Mouse (Mus musculus) MEL (cell line): Measurements from ENCODE around the gene Blcap. TPM values are rescaled to one million over a fixed set of nuclear protein-coding genes. Genes with fewer than 3 reads are reported as not detected.

ENCODE experiments used
- DNase-seq: peaks from one replicate; pipeline ENCODE4 v3.0.0; 2011; ENCODE audit warnings: low read depth, low spot score
- H3K27ac ChIP-seq: 2 replicates; pipeline ENCODE4 v1.5.1; 2012; ENCODE audit warnings: low read depth, mild to moderate bottlenecking, control low read depth, low read length, moderate library complexity; ENCODE audit not compliant: control insufficient read depth
- H3K27me3 ChIP-seq, 2 experiments: fragments of 150-350 bp in 1 of 2; sonication (generic) in 1 of 2; 2 replicates each; pipeline ENCODE4 v1.6.1; 2012; ENCODE audit warnings: low read length in 2 of 2, mild to moderate bottlenecking in 2 of 2, improper control_type of control experiment in 1 of 2, moderate library complexity in 1 of 2; ENCODE audit not compliant: insufficient read depth in 2 of 2, control insufficient read depth in 1 of 2
- H3K36me3 ChIP-seq, 2 experiments: 2 replicates each; pipeline ENCODE4 v1.6.1; 2012 to 2014; ENCODE audit warnings: low read length in 2 of 2, improper control_type of control experiment in 1 of 2, inconsistent platforms in 1 of 2, mild to moderate bottlenecking in 1 of 2; ENCODE audit not compliant: insufficient read depth in 2 of 2, control insufficient read depth in 1 of 2
- H3K4me1 ChIP-seq, 2 experiments: fragments of 150-350 bp in 1 of 2; sonication (generic) in 1 of 2; 2 replicates each; pipeline ENCODE4 v1.6.1; 2012; ENCODE audit warnings: low read length in 2 of 2, improper control_type of control experiment in 1 of 2, mild to moderate bottlenecking in 1 of 2; ENCODE audit not compliant: insufficient read depth in 2 of 2, control insufficient read depth in 1 of 2
- H3K4me3 ChIP-seq, 2 experiments: fragments of 150-350 bp in 1 of 2; sonication (generic) in 1 of 2; 2 replicates each; pipeline ENCODE4 v1.5.1; 2012; ENCODE audit warnings: low read depth in 2 of 2, low read length in 2 of 2, mild to moderate bottlenecking in 2 of 2, moderate library complexity in 2 of 2, control low read depth in 1 of 2, improper control_type of control experiment in 1 of 2; ENCODE audit not compliant: control insufficient read depth in 1 of 2, insufficient read depth in 1 of 2
- H3K79me2 ChIP-seq: 2 replicates; pipeline ENCODE4 v1.6.1; 2012; ENCODE audit warnings: mild to moderate bottlenecking, low read length, moderate library complexity; ENCODE audit not compliant: control insufficient read depth, poor library complexity, insufficient read depth
- H3K9ac ChIP-seq: 2 replicates; pipeline ENCODE4 v1.6.1; 2012; ENCODE audit warnings: low read depth, mild to moderate bottlenecking, control low read depth, low read length, moderate library complexity; ENCODE audit not compliant: control insufficient read depth, poor library complexity, severe bottlenecking
- H3K9me3 ChIP-seq: fragments of 150-350 bp; sonication (generic); replicated peaks from 2 replicates; pipeline ENCODE4 v1.6.1; 2012; ENCODE audit warnings: mild to moderate bottlenecking, low read length, improper control_type of control experiment, moderate library complexity; ENCODE audit not compliant: insufficient read depth
- BHLHE40 ChIP-seq: IDR thresholded peaks from 2 replicates; pipeline ENCODE4 v1.6.1; 2012; ENCODE audit warnings: low read depth, mild to moderate bottlenecking, inconsistent platforms, low read length, improper control_type of control experiment, borderline replicate concordance
- CHD1 ChIP-seq: IDR thresholded peaks from 2 replicates; pipeline ENCODE4 v1.6.1; 2012; ENCODE audit warnings: low read depth, mild to moderate bottlenecking, inconsistent platforms, low read length, improper control_type of control experiment
- CTCF ChIP-seq, 3 experiments: IDR thresholded peaks in 2 of 3; conservative IDR thresholded peaks in 1 of 3; 2 replicates each; pipeline ENCODE4 v1.5.1; 2011 to 2012; ENCODE audit warnings: low read length in 3 of 3, low read depth in 2 of 3, mild to moderate bottlenecking in 2 of 3, improper control_type of control experiment in 1 of 3, inconsistent platforms in 1 of 3, mixed read lengths in 1 of 3, moderate library complexity in 1 of 3; ENCODE audit not compliant: control insufficient read depth in 1 of 3, insufficient read depth in 1 of 3, poor library complexity in 1 of 3, severe bottlenecking in 1 of 3
- GATA1 ChIP-seq: IDR thresholded peaks from 2 replicates; pipeline ENCODE4 v1.6.1; 2011; ENCODE audit warnings: low read depth, low read length, improper control_type of control experiment
- HCFC1 ChIP-seq: IDR thresholded peaks from 2 replicates; pipeline ENCODE4 v1.6.1; 2012; ENCODE audit warnings: low read depth, mild to moderate bottlenecking, inconsistent platforms, low read length, improper control_type of control experiment, moderate library complexity
- JUND ChIP-seq: IDR thresholded peaks from 2 replicates; pipeline ENCODE4 v1.6.1; 2011; ENCODE audit warnings: low read depth, mild to moderate bottlenecking, improper control_type of control experiment, low read length
- MAX ChIP-seq: IDR thresholded peaks from 2 replicates; pipeline ENCODE4 v1.6.1; 2011; ENCODE audit warnings: low read length, improper control_type of control experiment
- MAZ ChIP-seq: IDR thresholded peaks from 2 replicates; pipeline ENCODE4 v1.6.1; 2012; ENCODE audit warnings: low read depth, mild to moderate bottlenecking, inconsistent platforms, low read length, improper control_type of control experiment
- MEF2A ChIP-seq: IDR thresholded peaks from 2 replicates; pipeline ENCODE4 v1.6.1; 2014; ENCODE audit warnings: low read depth, mild to moderate bottlenecking, inconsistent platforms, low read length, improper control_type of control experiment; ENCODE audit not compliant: poor library complexity, insufficient replicate concordance, severe bottlenecking; ENCODE audit errors: extremely low read depth
- MYB ChIP-seq: IDR thresholded peaks from 2 replicates; pipeline ENCODE4 v1.6.1; 2011; ENCODE audit warnings: mild to moderate bottlenecking, low read depth, low read length, improper control_type of control experiment
- NELFE ChIP-seq: IDR thresholded peaks from 2 replicates; pipeline ENCODE4 v1.6.1; 2011; ENCODE audit warnings: low read depth, low read length, improper control_type of control experiment
- NRF1 ChIP-seq: IDR thresholded peaks from 2 replicates; pipeline ENCODE4 v1.6.1; 2014; ENCODE audit warnings: low read depth, mild to moderate bottlenecking, inconsistent platforms, low read length, improper control_type of control experiment, moderate library complexity; ENCODE audit not compliant: poor library complexity, insufficient read depth, severe bottlenecking
- RAD21 ChIP-seq: IDR thresholded peaks from 2 replicates; pipeline ENCODE4 v1.6.1; 2011; ENCODE audit warnings: mild to moderate bottlenecking, low read depth, low read length, improper control_type of control experiment
- RCOR1 ChIP-seq: IDR thresholded peaks from 2 replicates; pipeline ENCODE4 v1.6.1; 2012; ENCODE audit warnings: low read depth, mild to moderate bottlenecking, inconsistent platforms, low read length, improper control_type of control experiment
- SIN3A ChIP-seq: IDR thresholded peaks from 2 replicates; pipeline ENCODE4 v1.6.1; 2012; ENCODE audit warnings: low read length, improper control_type of control experiment, inconsistent platforms
- SMC3 ChIP-seq: IDR thresholded peaks from 2 replicates; pipeline ENCODE4 v1.6.1; 2011; ENCODE audit warnings: low read depth, low read length, improper control_type of control experiment
- UBTF ChIP-seq: IDR thresholded peaks from 2 replicates; pipeline ENCODE4 v1.6.1; 2012; ENCODE audit warnings: low read depth, mild to moderate bottlenecking, inconsistent platforms, low read length, improper control_type of control experiment, moderate library complexity, borderline replicate concordance; ENCODE audit not compliant: insufficient read depth
- ZC3H11A ChIP-seq: IDR thresholded peaks from 2 replicates; pipeline ENCODE4 v1.6.1; 2012; ENCODE audit warnings: low read depth, mild to moderate bottlenecking, inconsistent platforms, low read length, improper control_type of control experiment
- ZKSCAN1 ChIP-seq: IDR thresholded peaks from 2 replicates; pipeline ENCODE4 v1.6.1; 2012; ENCODE audit warnings: low read depth, mild to moderate bottlenecking, inconsistent platforms, low read length, improper control_type of control experiment, moderate library complexity
- polyA plus RNA-seq, 2 experiments: library from polyadenylated mRNA; stranded (reverse) in 1 of 2; unstranded in 1 of 2; fragments of >175 nt in 1 of 2; fragments of >200 nt in 1 of 2; gene quantifications; 2 replicates each; pipeline versions ENCODE4 v1.2.1 to v1.2.4; 2012; ENCODE audit warnings: low replicate concordance in 2 of 2, low read depth in 1 of 2; ENCODE audit not compliant: insufficient read length in 2 of 2, insufficient read depth in 1 of 2, missing spikeins in 1 of 2
- total RNA-seq: library from RNA; depleted of rRNA; stranded (reverse); fragments of 300-350 nt; gene quantifications from 2 replicates; pipeline ENCODE4 v1.2.3, GENCODE M21; 2012

Gene Blcap
- total and polyA plus RNA-seq, 3 experiments, result 11.6 to 19.1 TPM; not detected in 1

- no peak overlapping the region for H3K4me3 ChIP-seq
- DNase-seq, result peak; percentile 62
- H3K27ac ChIP-seq, result no peak overlapping the region
- H3K9me3 ChIP-seq, result no peaks in the 10 kb centered on the region
- H3K27me3 ChIP-seq, result peaks cover 0 to 5% of the 10 kb centered on the region in 2 experiments; a peak in 3 of 4 replicates
- no peaks in the 10 kb centered on the region for H3K36me3 ChIP-seq
- no peak overlapping the region for H3K9ac ChIP-seq
- TF ChIP-seq RAD21 (peak; percentile 93), SMC3 (peak; percentile 83), RCOR1 (no peak), CTCF (IDR thresholded peaks at IDR 0.05 in 2 of 3, conservative IDR thresholded peaks at IDR 0.05 in 1 of 3; ENCODE audit: control insufficient read depth in 1 of 3, insufficient read depth in 1 of 3, low read depth in 2 of 3, low read length in 3 of 3, poor library complexity in 1 of 3, severe bottlenecking in 1 of 3) (peak; percentile 91 to 99 (median 95)), ZC3H11A (peak; percentile 73)
- no peaks in the 10 kb centered on the region for H3K79me2 ChIP-seq
- H3K4me1 ChIP-seq, result no peaks in the 10 kb centered on the region
Observed at GRCm38 (mm10) chr2:157605025-157605675, 34.1 kb upstream of the Blcap start.

GRCm38 (mm10) chr2:157601435-157601839 lies 30.4 kb upstream of the Blcap start:
- TF ChIP-seq GATA1 (no peak), NRF1 (no peak), BHLHE40 (no peak), MAX (no peak), MYB (no peak), CTCF (IDR thresholded peaks at IDR 0.05 in 2 of 3, conservative IDR thresholded peaks at IDR 0.05 in 1 of 3; ENCODE audit: control insufficient read depth in 1 of 3, insufficient read depth in 1 of 3, low read depth in 2 of 3, low read length in 3 of 3, poor library complexity in 1 of 3, severe bottlenecking in 1 of 3) (no peak), MAZ (no peak), MEF2A (no peak), JUND (no peak), ZKSCAN1 (no peak), SIN3A (no peak), NELFE (no peak), UBTF (no peak), CHD1 (no peak), HCFC1 (no peak)
- peaks cover 0 to 5% of the 10 kb centered on the region in 2 experiments; a peak in 2 of 4 replicates for H3K27me3 ChIP-seq

More at GRCm38 (mm10) chr2:157601435-157601839, 30.4 kb upstream of the Blcap start:
- no peak overlapping the region for H3K27ac ChIP-seq
- no peaks in the 10 kb centered on the region; a peak in 2 of 4 replicates for H3K4me1 ChIP-seq
- no peaks in the 10 kb centered on the region for H3K9me3 ChIP-seq
- no peak overlapping the region for H3K9ac ChIP-seq
- H3K36me3 ChIP-seq, result no peaks in the 10 kb centered on the region
- H3K4me3 ChIP-seq, result no peak overlapping the region
- H3K79me2 ChIP-seq, result no peaks in the 10 kb centered on the region
- no peak for DNase-seq
